Mouse (Mus musculus): ENCODE measurements around the gene Mxra8.

DNA sequence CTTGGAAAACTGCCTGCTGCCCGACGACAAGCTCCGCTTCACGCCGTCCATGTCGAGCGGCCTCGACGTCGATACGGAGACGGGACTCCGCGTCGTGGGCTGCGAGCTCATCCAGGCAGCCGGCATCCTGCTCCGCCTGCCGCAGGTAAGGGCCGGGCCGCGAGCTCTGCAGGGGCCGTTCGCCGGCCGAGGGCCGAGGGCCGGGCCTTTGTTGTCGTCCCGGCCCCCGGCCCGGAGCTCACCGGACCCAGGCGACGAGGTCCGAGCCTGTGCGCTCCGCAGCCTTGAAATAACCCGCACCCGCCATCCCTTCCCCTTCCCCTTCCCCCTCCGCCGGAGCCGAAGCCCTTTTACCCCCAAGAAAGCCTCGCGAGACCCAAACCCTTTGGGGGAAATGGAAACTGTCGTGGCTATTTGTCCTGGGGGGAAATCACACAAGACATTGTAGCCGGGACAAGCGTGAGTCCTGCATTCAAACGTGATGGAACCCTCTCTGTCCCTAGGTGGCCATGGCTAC lies 26.8 kb upstream of the Mxra8 start:
- TF ChIP-seq CTCF (IDR thresholded peaks at IDR 0.05; ENCODE audit: insufficient read depth, low read length): no peak
- TF ChIP-seq POLR2A (IDR thresholded peaks at IDR 0.05; ENCODE audit: borderline replicate concordance, extremely low read depth, low read depth, low read length): no peak

Data from lung, adult 2 months (tissue).